Mouse (Mus musculus) MEL-GATA-1-ER (cell line): ENCODE measurements around the gene Styxl1.

ENCODE experiments used
- DNase-seq: peaks from one replicate; pipeline ENCODE4 v3.0.0-alpha.2; 2012; ENCODE audit warnings: low read depth; ENCODE audit errors: extremely low read depth

Styxl1 gene

GRCm38 (mm10) chr5:135772519-135772918, 5.7 kb downstream of the Styxl1 start:
- DNase-seq, result no peak

DNA sequence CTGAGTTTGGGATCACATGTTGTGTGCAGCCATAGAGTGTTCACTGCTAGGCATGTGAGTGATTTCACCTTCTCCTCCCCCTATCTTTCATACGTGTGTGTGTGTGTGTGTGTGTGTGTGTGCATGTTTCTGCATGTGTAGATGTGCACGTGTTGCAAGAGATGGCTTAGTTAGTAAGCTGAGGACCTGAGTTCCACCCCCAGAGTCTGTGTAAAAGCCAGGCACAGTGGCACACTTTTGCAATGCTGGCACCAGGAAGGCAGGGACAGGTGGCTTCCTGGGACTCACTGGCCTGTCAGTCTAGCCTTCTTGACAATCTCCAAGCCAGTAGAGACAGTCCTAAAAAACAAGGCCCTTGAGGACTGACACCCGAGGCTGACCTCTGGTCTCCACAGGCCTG, 13.2 kb downstream of the Styxl1 start:
- DNase-seq, result no peak

DNA sequence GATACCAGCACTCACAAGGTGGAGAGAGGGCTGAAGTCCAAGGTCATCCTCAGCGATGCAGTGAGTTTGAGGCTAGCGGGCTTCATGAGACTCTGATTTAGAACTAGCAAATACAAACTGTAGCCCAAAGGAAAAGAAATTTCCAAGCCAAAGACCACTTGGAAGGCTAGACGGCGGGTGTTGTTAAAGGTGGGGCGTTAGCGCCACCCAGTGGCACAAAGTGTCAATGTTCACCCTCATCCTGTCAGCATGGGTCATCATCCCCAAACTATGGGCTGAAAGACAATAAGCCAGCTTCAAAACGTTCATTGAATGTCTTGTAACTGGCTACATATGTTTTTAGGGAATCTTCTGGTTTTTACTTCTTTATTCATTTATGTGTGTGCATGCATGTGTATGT, 14.7 kb downstream of the Styxl1 start:
- DNase-seq, result no peak

DNA sequence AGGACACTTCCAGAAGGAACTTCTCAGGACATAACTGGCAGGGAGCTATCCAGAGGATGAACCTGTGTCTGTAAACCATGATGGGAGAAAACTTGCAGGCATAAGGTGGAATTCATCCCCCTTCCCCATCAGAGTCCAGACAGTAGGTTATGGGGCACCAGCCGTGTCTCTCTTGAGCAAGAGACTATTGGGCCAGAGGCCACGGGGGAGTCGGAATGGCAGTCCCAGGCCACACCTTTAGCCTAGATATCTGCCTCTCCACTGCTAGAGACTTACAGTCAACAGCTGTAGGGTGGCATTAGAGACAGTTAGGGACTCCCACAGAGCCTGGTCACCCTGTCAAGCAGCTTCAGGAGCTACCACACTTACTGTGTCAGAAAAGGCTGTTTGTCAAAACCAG, 16.3 kb downstream of the Styxl1 start:
- DNase-seq, result no peak

- no peak for DNase-seq
Observed at GRCm38 (mm10) chr5:135751595-135751994, 26.6 kb downstream of the Styxl1 start.

- no peak for DNase-seq
Observed at GRCm38 (mm10) chr5:135751041-135751440, 27.1 kb downstream of the Styxl1 start.

GRCm38 (mm10) chr5:135744742-135745141, 33.4 kb downstream of the Styxl1 start:
- DNase-seq, result no peak

GRCm38 (mm10) chr5:135743741-135744609, 34.2 kb downstream of the Styxl1 start, which contains the start of gene Tmem120a:
Gene Tmem120a (minus strand): TSS chr5:135744448.
- peak; percentile 63 for DNase-seq

GRCm38 (mm10) chr5:135742941-135743740, 35.0 kb downstream of the Styxl1 start:
- DNase-seq, result peak; percentile 13

DNA sequence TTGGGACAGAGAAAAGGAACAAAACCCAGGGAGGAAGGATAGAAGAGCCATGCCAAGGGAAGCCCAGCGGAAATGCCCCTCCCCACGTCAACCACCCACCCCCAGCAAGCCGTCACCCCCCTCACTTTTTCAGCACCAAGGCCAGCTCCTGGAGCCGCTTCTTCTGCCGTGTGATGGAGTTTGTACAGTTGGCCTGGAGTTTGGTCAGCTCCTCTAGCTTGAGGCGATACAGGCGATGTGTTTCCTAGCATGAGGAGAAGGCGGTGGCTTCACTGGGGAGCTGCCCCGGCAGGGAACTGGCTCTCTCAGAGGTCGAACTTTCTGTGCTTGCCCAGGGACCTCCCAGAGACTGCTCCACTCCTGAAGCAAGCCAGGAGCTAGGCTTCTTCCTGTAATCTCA, 36.0 kb downstream of the Styxl1 start:
- DNase-seq, result no peak

DNA sequence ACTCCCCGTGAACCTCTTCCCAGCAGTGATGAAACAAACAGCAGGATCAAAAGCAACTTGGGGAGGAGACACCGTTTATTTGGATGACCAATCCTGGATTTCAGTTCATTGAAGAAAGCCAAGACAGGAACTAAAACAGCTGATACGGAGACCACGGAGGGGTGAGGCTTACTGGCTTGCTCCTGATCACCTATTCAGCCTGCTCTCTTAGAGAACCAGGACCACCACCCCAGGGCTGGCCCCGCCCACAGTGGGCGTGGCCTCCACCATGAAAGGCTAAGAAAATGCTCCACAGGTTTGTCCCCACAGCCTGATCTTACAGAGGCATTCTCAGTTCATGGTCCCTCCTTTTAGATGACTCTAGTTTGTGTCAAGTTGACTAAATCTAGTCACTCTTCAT, 39.9 kb downstream of the Styxl1 start:
- DNase-seq, result no peak

DNA sequence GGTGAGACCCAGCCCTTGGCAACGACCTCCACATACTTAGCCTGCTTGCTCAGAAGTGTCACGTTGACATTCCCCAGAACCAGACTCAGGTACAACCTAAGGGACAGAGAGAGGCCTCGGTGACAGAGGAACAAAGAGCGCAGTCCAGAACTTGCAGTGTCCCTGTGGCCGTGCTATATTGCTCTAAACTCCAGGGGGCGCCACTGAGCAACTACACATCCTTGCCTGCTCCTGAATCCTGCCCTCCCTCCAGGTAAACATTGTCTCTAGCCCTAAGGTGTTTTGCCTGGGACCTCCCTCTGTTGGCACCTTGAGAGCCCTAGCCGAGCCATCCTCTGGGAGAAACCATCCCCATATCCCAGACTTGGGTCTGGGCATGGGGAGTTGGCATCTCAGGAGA, 41.0 kb downstream of the Styxl1 start:
- DNase-seq, result no peak

DNA sequence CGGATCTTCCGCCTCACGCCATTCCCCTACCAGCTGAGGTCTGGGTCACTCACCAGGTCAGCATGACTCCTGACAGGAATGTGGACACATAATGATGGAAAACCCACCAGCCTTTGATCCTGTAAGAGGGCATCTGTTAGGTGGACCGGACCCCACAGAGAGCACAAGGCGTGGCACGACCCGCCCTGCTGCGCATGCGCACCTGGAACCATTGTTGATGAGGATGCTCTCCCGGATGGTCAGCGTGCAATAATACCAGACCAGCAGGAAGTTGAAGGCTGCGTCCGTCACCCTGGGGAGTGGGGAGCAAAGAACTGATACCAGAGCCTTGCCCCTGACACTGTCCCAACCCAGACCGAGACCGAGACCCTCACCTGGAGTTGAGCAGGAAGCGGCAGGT, 41.6 kb downstream of the Styxl1 start:
- no peak for DNase-seq

- DNase-seq, result no peak
Observed at GRCm38 (mm10) chr5:135735741-135736140, 42.4 kb downstream of the Styxl1 start.

DNA sequence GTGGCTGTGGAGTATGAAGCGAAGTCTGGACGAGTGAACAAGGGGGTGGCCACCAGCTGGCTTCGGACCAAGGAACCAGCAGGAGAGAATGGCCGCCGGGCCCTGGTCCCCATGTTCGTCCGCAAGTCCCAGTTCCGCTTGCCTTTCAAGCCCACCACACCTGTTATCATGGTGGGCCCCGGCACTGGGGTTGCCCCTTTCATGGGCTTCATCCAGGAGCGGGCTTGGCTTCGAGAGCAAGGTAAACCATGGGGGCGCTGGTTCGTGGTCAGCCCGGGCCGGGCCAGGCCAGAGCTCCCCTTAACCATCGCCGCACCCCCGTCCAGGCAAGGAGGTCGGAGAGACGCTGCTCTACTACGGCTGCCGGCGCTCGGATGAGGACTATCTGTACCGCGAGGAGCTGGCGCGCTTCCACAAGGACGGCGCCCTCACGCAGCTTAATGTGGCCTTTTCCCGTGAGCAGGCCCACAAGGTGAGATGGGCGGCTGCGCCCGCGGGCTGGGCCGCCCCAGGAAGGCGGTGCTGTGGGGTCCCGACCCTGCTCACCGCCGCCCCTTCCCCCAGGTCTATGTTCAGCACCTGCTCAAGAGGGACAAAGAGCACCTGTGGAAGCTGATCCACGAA, 44.0 kb downstream of the Styxl1 start:
- no peak for DNase-seq

DNA sequence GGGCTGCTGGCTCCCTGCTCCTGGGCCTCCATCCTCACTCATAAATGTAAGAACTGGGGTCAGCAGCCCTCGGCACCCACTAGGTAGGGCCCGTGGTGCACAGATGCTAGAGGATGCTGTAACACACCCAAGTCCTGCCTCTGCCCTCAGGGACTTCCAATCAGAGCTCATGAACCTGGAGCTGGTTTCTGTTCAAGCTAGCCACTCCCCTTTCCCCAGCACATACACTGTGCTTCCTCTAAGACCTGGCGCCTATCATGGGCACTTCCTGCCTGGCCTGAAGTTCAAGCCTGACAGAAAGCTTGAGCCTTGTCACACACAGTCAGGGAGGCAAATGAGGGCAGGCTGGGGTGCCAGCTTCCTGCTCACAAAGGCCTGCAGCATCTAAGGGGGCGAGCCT, 45.1 kb downstream of the Styxl1 start:
- no peak for DNase-seq

- DNase-seq, result no peak
Observed at GRCm38 (mm10) chr5:135731322-135731721, 46.9 kb downstream of the Styxl1 start.

DNA sequence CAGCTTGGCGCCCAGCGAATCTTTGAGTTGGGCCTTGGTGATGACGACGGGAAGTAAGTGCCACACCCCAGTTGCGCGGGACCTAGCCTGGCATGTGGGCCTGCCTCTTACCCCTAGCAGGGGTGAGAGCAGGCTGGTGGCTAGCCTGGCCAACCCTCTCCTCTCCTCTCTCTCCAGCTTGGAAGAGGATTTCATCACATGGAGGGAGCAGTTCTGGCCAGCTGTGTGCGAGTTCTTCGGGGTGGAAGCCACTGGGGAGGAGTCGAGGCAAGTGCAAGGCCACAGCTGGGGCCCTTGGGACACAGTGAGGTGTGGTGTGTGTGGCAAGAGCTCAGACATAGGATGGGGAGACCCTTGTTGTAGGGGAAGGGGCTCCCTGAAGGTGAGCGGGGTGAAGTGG, 47.3 kb downstream of the Styxl1 start:
- DNase-seq, result no peak

- no peak for DNase-seq
Observed at GRCm38 (mm10) chr5:135730278-135730677, 47.9 kb downstream of the Styxl1 start.

- DNase-seq, result no peak
Observed at GRCm38 (mm10) chr5:135729351-135729750, 48.8 kb downstream of the Styxl1 start.

GRCm38 (mm10) chr5:135728361-135728760, 49.8 kb downstream of the Styxl1 start:
- DNase-seq, result no peak

- DNase-seq, result no peak
Observed at GRCm38 (mm10) chr5:135727871-135728270, 50.3 kb downstream of the Styxl1 start.
